Mouse (Mus musculus): Measurements from ENCODE around the gene Depdc7. TPM values are rescaled to one million over a fixed set of nuclear protein-coding genes. Genes with fewer than 3 reads are reported as not detected.

Depdc7 gene
- polyA plus RNA-seq, 1 experiment from 2014 or later, result 3.0 TPM

GRCm38 (mm10) chr2:104743160-104743559 lies 482 bp upstream of the Depdc7 start:
- Histone ChIP-seq H3K4me1 (ENCODE audit: control insufficient read depth, insufficient read depth, low read length) (0 out of 2 replicates have a peak, but pooled peaks cover 4% of the 10 kb centered on the region), H3K27me3 (ENCODE audit: control insufficient read depth, insufficient read depth, low read length) (0 out of 2 replicates have a peak, but pooled peaks cover 2% of the 10 kb centered on the region), H3K9ac (ENCODE audit: low read depth, low read length) (no peak overlapping the region; the same call in 1 of the 2 replicates), H3K4me3 (ENCODE audit: low read depth, low read length) (peak overlapping the region; percentile 80), H3K4me2 (peak overlapping the region; percentile 96), H3K36me3 (ENCODE audit: control insufficient read depth, insufficient read depth, low read length) (no peaks in the 10 kb centered on the region), H3K27ac (ENCODE audit: low read depth, low read length) (no peak overlapping the region), H3K9me3 (replicated peaks; ENCODE audit: control insufficient read depth, low read length) (no peaks in the 10 kb centered on the region)
- 9% methylated on average over 7 of the region's 7 CpGs for WGBS (ENCODE audit: insufficient replicate concordance)
- ATAC-seq (replicated peaks; ENCODE audit: insufficient number of reproducible peaks, low FRiP score, low TSS enrichment), result no peak

- H3K27ac ChIP-seq (ENCODE audit: low read depth, low read length), result no peak overlapping the region
- WGBS (ENCODE audit: insufficient replicate concordance), result 5% methylated on average over 46 of the region's 46 CpGs
- 0 out of 2 replicates have a peak, but pooled peaks cover 2% of the 10 kb centered on the region for H3K27me3 ChIP-seq (ENCODE audit: control insufficient read depth, insufficient read depth, low read length)
- peak overlapping the region; percentile 80 for H3K4me3 ChIP-seq (ENCODE audit: low read depth, low read length)
- H3K9me3 ChIP-seq (replicated peaks; ENCODE audit: control insufficient read depth, low read length), result no peaks in the 10 kb centered on the region
- H3K4me2 ChIP-seq, result peak overlapping the region; percentile 96
- H3K36me3 ChIP-seq (ENCODE audit: control insufficient read depth, insufficient read depth, low read length), result no peaks in the 10 kb centered on the region
- ATAC-seq (replicated peaks; ENCODE audit: insufficient number of reproducible peaks, low FRiP score, low TSS enrichment), result peak; percentile 36; the same call in 1 of the 2 replicates
- H3K4me1 ChIP-seq (ENCODE audit: control insufficient read depth, insufficient read depth, low read length), result 0 out of 2 replicates have a peak, but pooled peaks cover 4% of the 10 kb centered on the region
- H3K9ac ChIP-seq (ENCODE audit: low read depth, low read length), result peak overlapping the region; percentile 83
Measured at GRCm38 (mm10) chr2:104741896-104742740, 560 bp downstream of the Depdc7 start.

GRCm38 (mm10) chr2:104741015-104741758 lies 1.5 kb downstream of the Depdc7 start:
- Histone ChIP-seq H3K4me1 (ENCODE audit: control insufficient read depth, insufficient read depth, low read length) (0 out of 2 replicates have a peak, but pooled peaks cover 4% of the 10 kb centered on the region), H3K27me3 (ENCODE audit: control insufficient read depth, insufficient read depth, low read length) (0 out of 2 replicates have a peak, but pooled peaks cover 2% of the 10 kb centered on the region), H3K9ac (ENCODE audit: low read depth, low read length) (no peak overlapping the region), H3K27ac (ENCODE audit: low read depth, low read length) (no peak overlapping the region), H3K4me3 (ENCODE audit: low read depth, low read length) (no peak overlapping the region), H3K9me3 (replicated peaks; ENCODE audit: control insufficient read depth, low read length) (no peaks in the 10 kb centered on the region), H3K36me3 (ENCODE audit: control insufficient read depth, insufficient read depth, low read length) (no peaks in the 10 kb centered on the region), H3K4me2 (no peak overlapping the region)
- WGBS (ENCODE audit: insufficient replicate concordance), result 47% methylated on average over 7 of the region's 7 CpGs
- ATAC-seq (replicated peaks; ENCODE audit: insufficient number of reproducible peaks, low FRiP score, low TSS enrichment), result no peak

GRCm38 (mm10) chr2:104740248-104740949 lies 2.3 kb downstream of the Depdc7 start:
- H3K36me3 ChIP-seq (ENCODE audit: control insufficient read depth, insufficient read depth, low read length), result no peaks in the 10 kb centered on the region
- no peak overlapping the region for H3K4me2 ChIP-seq
- no peak for ATAC-seq (replicated peaks; ENCODE audit: insufficient number of reproducible peaks, low FRiP score, low TSS enrichment)
- H3K27me3 ChIP-seq (ENCODE audit: control insufficient read depth, insufficient read depth, low read length), result 0 out of 2 replicates have a peak, but pooled peaks cover 2% of the 10 kb centered on the region
- H3K4me3 ChIP-seq (ENCODE audit: low read depth, low read length), result no peak overlapping the region
- WGBS (ENCODE audit: insufficient replicate concordance), result 54% methylated on average over 7 of the region's 7 CpGs
- H3K9ac ChIP-seq (ENCODE audit: low read depth, low read length), result no peak overlapping the region
- H3K27ac ChIP-seq (ENCODE audit: low read depth, low read length), result no peak overlapping the region
- no peaks in the 10 kb centered on the region for H3K9me3 ChIP-seq (replicated peaks; ENCODE audit: control insufficient read depth, low read length)
- H3K4me1 ChIP-seq (ENCODE audit: control insufficient read depth, insufficient read depth, low read length), result 0 out of 2 replicates have a peak, but pooled peaks cover 4% of the 10 kb centered on the region

GRCm38 (mm10) chr2:104739691-104740090 lies 3.0 kb downstream of the Depdc7 start:
- Histone ChIP-seq H3K4me2 (no peak overlapping the region), H3K36me3 (ENCODE audit: control insufficient read depth, insufficient read depth, low read length) (no peaks in the 10 kb centered on the region), H3K9ac (ENCODE audit: low read depth, low read length) (no peak overlapping the region), H3K4me1 (ENCODE audit: control insufficient read depth, insufficient read depth, low read length) (0 out of 2 replicates have a peak, but pooled peaks cover 4% of the 10 kb centered on the region), H3K4me3 (ENCODE audit: low read depth, low read length) (no peak overlapping the region), H3K9me3 (replicated peaks; ENCODE audit: control insufficient read depth, low read length) (no peaks in the 10 kb centered on the region), H3K27me3 (ENCODE audit: control insufficient read depth, insufficient read depth, low read length) (0 out of 2 replicates have a peak, but pooled peaks cover 2% of the 10 kb centered on the region), H3K27ac (ENCODE audit: low read depth, low read length) (no peak overlapping the region)
- no peak for ATAC-seq (replicated peaks; ENCODE audit: insufficient number of reproducible peaks, low FRiP score, low TSS enrichment)
- WGBS (ENCODE audit: insufficient replicate concordance), result 90% methylated on average over 2 of the region's 2 CpGs

- H3K9ac ChIP-seq (ENCODE audit: low read depth, low read length), result no peak overlapping the region
- H3K4me3 ChIP-seq (ENCODE audit: low read depth, low read length), result no peak overlapping the region
- no peaks in the 10 kb centered on the region for H3K9me3 ChIP-seq (replicated peaks; ENCODE audit: control insufficient read depth, low read length)
- H3K27ac ChIP-seq (ENCODE audit: low read depth, low read length), result no peak overlapping the region
- H3K27me3 ChIP-seq (ENCODE audit: control insufficient read depth, insufficient read depth, low read length), result no peaks in the 10 kb centered on the region
- no peak overlapping the region for H3K4me2 ChIP-seq
- no peaks in the 10 kb centered on the region for H3K36me3 ChIP-seq (ENCODE audit: control insufficient read depth, insufficient read depth, low read length)
- ATAC-seq (replicated peaks; ENCODE audit: insufficient number of reproducible peaks, low FRiP score, low TSS enrichment), result no peak
- WGBS (ENCODE audit: insufficient replicate concordance), result 70% methylated on average over 7 of the region's 7 CpGs
- H3K4me1 ChIP-seq (ENCODE audit: control insufficient read depth, insufficient read depth, low read length), result no peaks in the 10 kb centered on the region
Measured at GRCm38 (mm10) chr2:104736241-104736640, 6.4 kb downstream of the Depdc7 start.

GRCm38 (mm10) chr2:104732562-104733256 lies 10.0 kb downstream of the Depdc7 start:
- 76% methylated on average over 7 of the region's 7 CpGs for WGBS (ENCODE audit: insufficient replicate concordance)
- no peak for ATAC-seq (replicated peaks; ENCODE audit: insufficient number of reproducible peaks, low FRiP score, low TSS enrichment)
- no peaks in the 10 kb centered on the region for H3K9me3 ChIP-seq (replicated peaks; ENCODE audit: control insufficient read depth, low read length)
- no peaks in the 10 kb centered on the region for H3K36me3 ChIP-seq (ENCODE audit: control insufficient read depth, insufficient read depth, low read length)
- no peak overlapping the region for H3K27ac ChIP-seq (ENCODE audit: low read depth, low read length)
- H3K4me3 ChIP-seq (ENCODE audit: low read depth, low read length), result no peak overlapping the region
- no peak overlapping the region for H3K9ac ChIP-seq (ENCODE audit: low read depth, low read length)
- H3K27me3 ChIP-seq (ENCODE audit: control insufficient read depth, insufficient read depth, low read length), result no peaks in the 10 kb centered on the region
- no peak overlapping the region for H3K4me2 ChIP-seq
- H3K4me1 ChIP-seq (ENCODE audit: control insufficient read depth, insufficient read depth, low read length), result no peaks in the 10 kb centered on the region

Data from heart, embryonic 11.5 days (tissue).